11 mouse cellular contexts compared by ENCODE assay signal in genomic region chr13:53142268-53142667, GRCm38 (mm10).
A peak's percentile ranks its signal among the peaks of the same experiment; 100 is the strongest.
DNase-seq lines count a peak whose midpoint lies in the region; ATAC-seq and TF ChIP-seq lines count a peak whose summit lies in the region.
"Had no signal": no experiment of that assay in that cellular context is flagged by ENCODE, and none has a peak within 500 bp of the region (broad histone marks: within the 10 kb centered on the region; RNA-seq: fewer than 3 reads in every experiment).

No protein-coding gene starts in this region.

- H3K4me2 ChIP-seq in hindbrain, embryonic 16.5 days (ENCODE audit: low read length) = no peak overlapping the region
- no peak overlapping the region for H3K4me2 ChIP-seq in hindbrain, embryonic 11.5 days (replicated peaks; ENCODE audit: low read depth, low read length)
- no peak overlapping the region for H3K4me2 ChIP-seq in stomach, postnatal 0 days (replicated peaks; ENCODE audit: low read depth)
- H3K4me2 ChIP-seq: liver, embryonic 13.5 days; midbrain, embryonic 11.5 days had no signal

- no peak overlapping the region for H3K4me3 ChIP-seq in hindbrain, embryonic 16.5 days (ENCODE audit: low read length)
- H3K4me3 ChIP-seq in hindbrain, embryonic 11.5 days (ENCODE audit: low read depth, low read length) = no peak overlapping the region
- no peak overlapping the region for H3K4me3 ChIP-seq in stomach, postnatal 0 days (ENCODE audit: low read depth, low read length)
- H3K4me3 ChIP-seq: layer of hippocampus, adult 2 months; liver, embryonic 13.5 days had no signal

- no peak overlapping the region for H3K27ac ChIP-seq in hindbrain, embryonic 16.5 days (ENCODE audit: low read depth, low read length)
- no peak overlapping the region for H3K27ac ChIP-seq in hindbrain, embryonic 11.5 days (ENCODE audit: low read depth, low read length)
- H3K27ac ChIP-seq in stomach, postnatal 0 days (replicated peaks) = peak overlapping the region; percentile 13; the same call in 1 of the 2 replicates
- H3K27ac ChIP-seq: layer of hippocampus, adult 2 months; liver, embryonic 13.5 days had no signal

- no peaks in the 10 kb centered on the region for H3K36me3 ChIP-seq in hindbrain, embryonic 16.5 days (ENCODE audit: control insufficient read depth, insufficient read depth, low read length)
- H3K36me3 ChIP-seq in hindbrain, embryonic 11.5 days (ENCODE audit: control insufficient read depth, insufficient read depth, low read length) = no peaks in the 10 kb centered on the region
- no peaks in the 10 kb centered on the region for H3K36me3 ChIP-seq in stomach, postnatal 0 days (ENCODE audit: control insufficient read depth, insufficient read depth, low read length)
- H3K36me3 ChIP-seq: liver, embryonic 13.5 days had no signal

- H3K4me1 ChIP-seq in hindbrain, embryonic 16.5 days (ENCODE audit: control insufficient read depth, insufficient read depth, low read depth, low read length) = no peaks in the 10 kb centered on the region
- H3K4me1 ChIP-seq in hindbrain, embryonic 11.5 days (replicated peaks; ENCODE audit: control insufficient read depth, insufficient read depth, low read length) = peaks cover 4% of the 10 kb centered on the region; the same call in 1 of the 2 replicates
- H3K4me1 ChIP-seq in stomach, postnatal 0 days (replicated peaks; ENCODE audit: control insufficient read depth, insufficient read depth) = no peaks in the 10 kb centered on the region
- H3K4me1 ChIP-seq: liver, embryonic 13.5 days had no signal

- 75% methylated on average over 10 of the region's 10 CpGs for WGBS in hindbrain, embryonic 16.5 days
- 84% methylated on average over 10 of the region's 10 CpGs for WGBS in hindbrain, embryonic 11.5 days
- 60% methylated on average over 10 of the region's 10 CpGs for WGBS in stomach, postnatal 0 days

- DNase-seq in hindbrain, embryonic 11.5 days (ENCODE audit: low spot score) = no peak
- peak; percentile 20 for DNase-seq in ovary, postnatal 36 days (ENCODE audit: low spot score)
- no peak for DNase-seq in ovary, postnatal 10 days (ENCODE audit: low spot score)
- peak; percentile 51 to 64 for DNase-seq in cerebellum, postnatal 25 days
- DNase-seq in stomach, postnatal 0 days (ENCODE audit: low spot score) = no peak
- DNase-seq in urinary bladder, postnatal 4 days (ENCODE audit: low spot score in 2 of 2) = no peak
- DNase-seq: liver, embryonic 13.5 days; thymus, postnatal 14 days had no signal

- no peaks in the 10 kb centered on the region for H3K9me3 ChIP-seq in hindbrain, embryonic 16.5 days (ENCODE audit: control insufficient read depth, low read length)
- H3K9me3 ChIP-seq in hindbrain, embryonic 11.5 days (ENCODE audit: control insufficient read depth, low read length) = no peaks in the 10 kb centered on the region
- no peaks in the 10 kb centered on the region for H3K9me3 ChIP-seq in stomach, postnatal 0 days (ENCODE audit: control insufficient read depth, low read length)
- H3K9me3 ChIP-seq: liver, embryonic 13.5 days had no signal

- peak; percentile 52; the same call in 1 of the 2 replicates for ATAC-seq in hindbrain, embryonic 16.5 days
- ATAC-seq in hindbrain, embryonic 11.5 days (ENCODE audit: low FRiP score) = no peak
- ATAC-seq in stomach, postnatal 0 days (ENCODE audit: low FRiP score, low TSS enrichment) = no peak

- no peak overlapping the region for H3K9ac ChIP-seq in hindbrain, embryonic 16.5 days (ENCODE audit: low read depth, low read length)
- no peak overlapping the region for H3K9ac ChIP-seq in hindbrain, embryonic 11.5 days (ENCODE audit: low read depth, low read length)
- no peak overlapping the region for H3K9ac ChIP-seq in stomach, postnatal 0 days (ENCODE audit: low read length)
- H3K9ac ChIP-seq: liver, embryonic 13.5 days had no signal

- no peak for TF ChIP-seq CTCF in stomach, postnatal 0 days (IDR thresholded peaks at IDR 0.05; ENCODE audit: low read depth)

- no peaks in the 10 kb centered on the region for H3K27me3 ChIP-seq in hindbrain, embryonic 16.5 days (replicated peaks; ENCODE audit: control insufficient read depth, insufficient read depth, low read length)
- H3K27me3 ChIP-seq in hindbrain, embryonic 11.5 days (ENCODE audit: control insufficient read depth, insufficient read depth, low read length) = no peaks in the 10 kb centered on the region
- no peaks in the 10 kb centered on the region for H3K27me3 ChIP-seq in stomach, postnatal 0 days (ENCODE audit: control insufficient read depth, insufficient read depth, low read length)
- H3K27me3 ChIP-seq: liver, embryonic 13.5 days had no signal

- TF ChIP-seq EP300 in stomach, postnatal 0 days (optimal IDR thresholded peaks at IDR 0.05) = no peak

Comparison
In these comparisons a context has a peak if more than half of its experiments do, and no peak if none do; other contexts are left out.
1. DNase-seq: peak in ovary, postnatal 36 days (single experiment) and cerebellum, postnatal 25 days (2 of 2); none in hindbrain, embryonic 11.5 days (single experiment), ovary, postnatal 10 days (single experiment), stomach, postnatal 0 days (single experiment) and urinary bladder, postnatal 4 days (0 of 2).